33 mouse cellular contexts compared by ENCODE assay signal in genomic region chr3:138105056-138105455, GRCm38 (mm10). TPM values are rescaled to one million over a fixed set of nuclear protein-coding genes. Genes with fewer than 3 reads are reported as not detected.
DNase-seq lines count a peak whose midpoint lies in the region; ATAC-seq lines count a peak whose summit lies in the region.
"Had no signal": no experiment of that assay in that cellular context is flagged by ENCODE, and none has a peak within 500 bp of the region (broad histone marks: within the 10 kb centered on the region; RNA-seq: fewer than 3 reads in every experiment).

No protein-coding gene starts in this region.

- H3K36me3 ChIP-seq in heart, embryonic 16.5 days (ENCODE audit: control insufficient read depth, insufficient read depth), result no peaks in the 10 kb centered on the region
- H3K36me3 ChIP-seq in heart, embryonic 12.5 days, result no peaks in the 10 kb centered on the region
- H3K36me3 ChIP-seq: embryonic facial prominence, embryonic 12.5 days; liver, embryonic 15.5 days; midbrain, embryonic 10.5 days; midbrain, embryonic 15.5 days had no signal

- peak; percentile 7 for DNase-seq in 3T3-L1 (ENCODE audit: low read depth, low spot score)
- peak; percentile 79 for DNase-seq in Muller cell, postnatal 12 days (ENCODE audit: inconsistent ontology term)
- peak; percentile 44 to 46 for DNase-seq in adrenal gland, postnatal 36 days
- DNase-seq in spleen, postnatal 4 days (ENCODE audit: low spot score in 2 of 2), result no peak
- no peak for DNase-seq in left cerebral cortex, postnatal 10 days (ENCODE audit: extremely low spot score in 1 of 2, low spot score in 2 of 2)
- DNase-seq: cerebellum, adult 8-10 months; cerebellum, postnatal 36 days; gastrocnemius, postnatal 14 days; kidney, adult 2 months; kidney, postnatal 4 days; lung, embryonic 14.5 days; lung, postnatal 14 days; spleen, adult 18-20 months; thymus, adult 18-20 months; thymus, postnatal 25 days had no signal

- 42% methylated on average over 5 of the region's 5 CpGs for WGBS in heart, embryonic 16.5 days
- 69% methylated on average over 5 of the region's 5 CpGs for WGBS in heart, embryonic 12.5 days

- peak; percentile 52 for ATAC-seq in heart, embryonic 16.5 days (replicated peaks; ENCODE audit: extremely low read depth, insufficient read depth, low FRiP score)
- ATAC-seq in heart, embryonic 12.5 days (ENCODE audit: insufficient number of reproducible peaks, low FRiP score), result no peak
- ATAC-seq: forebrain, embryonic 16.5 days; midbrain, embryonic 15.5 days had no signal

- intact Hi-C loops in left cerebral cortex, postnatal 10 days (cut with DNase I), result no loop called here

- no peak overlapping the region for H3K9ac ChIP-seq in heart, embryonic 16.5 days (ENCODE audit: low read length)
- H3K9ac ChIP-seq in heart, embryonic 12.5 days, result no peak overlapping the region
- H3K9ac ChIP-seq: embryonic facial prominence, embryonic 12.5 days; hindbrain, embryonic 14.5 days; liver, embryonic 15.5 days; lung, embryonic 14.5 days; midbrain, embryonic 15.5 days had no signal

- H3K27ac ChIP-seq in heart, embryonic 16.5 days (ENCODE audit: low read length), result no peak overlapping the region
- no peak overlapping the region for H3K27ac ChIP-seq in heart, embryonic 12.5 days (ENCODE audit: poor library complexity, severe bottlenecking)
- H3K27ac ChIP-seq: embryonic facial prominence, embryonic 12.5 days; hindbrain, embryonic 14.5 days; liver, embryonic 15.5 days; midbrain, embryonic 10.5 days; midbrain, embryonic 15.5 days; stomach, postnatal 0 days had no signal

- H3K4me2 ChIP-seq in heart, embryonic 16.5 days (ENCODE audit: low read depth, low read length), result no peak overlapping the region
- no peak overlapping the region for H3K4me2 ChIP-seq in heart, embryonic 12.5 days
- H3K4me2 ChIP-seq: embryonic facial prominence, embryonic 12.5 days; hindbrain, embryonic 14.5 days; liver, embryonic 15.5 days; lung, embryonic 14.5 days; midbrain, embryonic 15.5 days had no signal

- H3K4me1 ChIP-seq in heart, embryonic 16.5 days (ENCODE audit: control insufficient read depth, insufficient read depth, low read length), result peaks cover 8% of the 10 kb centered on the region
- no peaks in the 10 kb centered on the region; the same call in 1 of the 2 replicates for H3K4me1 ChIP-seq in heart, embryonic 12.5 days (replicated peaks)
- H3K4me1 ChIP-seq: embryonic facial prominence, embryonic 12.5 days; liver, embryonic 15.5 days; midbrain, embryonic 10.5 days; midbrain, embryonic 15.5 days had no signal

- no peaks in the 10 kb centered on the region for H3K27me3 ChIP-seq in heart, embryonic 16.5 days (ENCODE audit: control insufficient read depth, insufficient read depth, low read length)
- no peaks in the 10 kb centered on the region for H3K27me3 ChIP-seq in heart, embryonic 12.5 days (replicated peaks)
- H3K27me3 ChIP-seq: embryonic facial prominence, embryonic 12.5 days; liver, embryonic 15.5 days; midbrain, embryonic 15.5 days had no signal

- H3K4me3 ChIP-seq in heart, embryonic 16.5 days (ENCODE audit: low read length), result no peak overlapping the region
- no peak overlapping the region for H3K4me3 ChIP-seq in heart, embryonic 12.5 days
- H3K4me3 ChIP-seq: embryonic facial prominence, embryonic 12.5 days; liver, embryonic 15.5 days; midbrain, embryonic 10.5 days; midbrain, embryonic 15.5 days had no signal

- H3K9me3 ChIP-seq in heart, embryonic 16.5 days (replicated peaks; ENCODE audit: control insufficient read depth, low read length), result no peaks in the 10 kb centered on the region
- H3K9me3 ChIP-seq in heart, embryonic 12.5 days (replicated peaks), result no peaks in the 10 kb centered on the region
- H3K9me3 ChIP-seq: embryonic facial prominence, embryonic 12.5 days; liver, embryonic 15.5 days; midbrain, embryonic 10.5 days; midbrain, embryonic 15.5 days had no signal

RNA-seq across cellular contexts. Expression of gene Gm5105, which starts 37.9 kb away (rescaled TPM):
- 0.36 and 0.45 TPM in 2 replicates for polyA plus RNA-seq in heart, embryonic 16.5 days (2015; fragmentation: Nextera tagmentation; extraction: Ambion mirVana)
- 0.27 and 0.73 TPM in 2 replicates for polyA plus RNA-seq in heart, embryonic 12.5 days (2016; fragmentation: Nextera tagmentation; extraction: Ambion mirVana)
- not detected for total RNA-seq in adrenal gland, postnatal 36 days (2021)
- not detected for total RNA-seq in left cerebral cortex, postnatal 10 days (2021)
- total RNA-seq: granulocyte monocyte progenitor cell, adult 5-6 weeks; hematopoietic stem cell, adult 5-6 weeks; liver, adult 2 months; megakaryocyte progenitor cell, adult 5-6 weeks; MEL; neutrophil, adult 5-6 weeks had no signal
- polyA plus RNA-seq: embryonic facial prominence, embryonic 12.5 days; forebrain, embryonic 11.5 days; kidney, adult 2 months; limb, embryonic 11.5 days; liver, adult 2 months; lung, embryonic 14.5 days; midbrain, embryonic 10.5 days; neural tube, embryonic 11.5 days; stomach, postnatal 0 days had no signal

RNA-seq across cellular contexts. Expression of gene Trmt10a, which starts 38.2 kb away (rescaled TPM):
- polyA plus RNA-seq in heart, embryonic 16.5 days (2015; fragmentation: Nextera tagmentation; extraction: Ambion mirVana), result 5.2 and 7.0 TPM in 2 replicates
- polyA plus RNA-seq in heart, embryonic 12.5 days (2016; fragmentation: Nextera tagmentation; extraction: Ambion mirVana), result 12.8 and 14.5 TPM in 2 replicates
- 10 to 100 TPM; 12.9 to 13.1 TPM for total RNA-seq in adrenal gland, postnatal 36 days (2021)
- total RNA-seq in left cerebral cortex, postnatal 10 days (2021), result 1 to 10 TPM; 4.1 to 7.7 TPM

RNA-seq across cellular contexts. Expression of gene Mttp, which starts 39.7 kb away (rescaled TPM):
- polyA plus RNA-seq in heart, embryonic 16.5 days (2015; fragmentation: Nextera tagmentation; extraction: Ambion mirVana), result 6.5 and 7.9 TPM in 2 replicates
- 8.4 and 9.0 TPM in 2 replicates for polyA plus RNA-seq in heart, embryonic 12.5 days (2016; fragmentation: Nextera tagmentation; extraction: Ambion mirVana)
- total RNA-seq in adrenal gland, postnatal 36 days (2021), result 10 to 100 TPM in 1 of 2 experiments, 1 to 10 TPM in 1; 6.5 to 15.9 TPM
- total RNA-seq in left cerebral cortex, postnatal 10 days (2021), result 1 to 10 TPM; 4.4 to 4.9 TPM

RNA-seq across cellular contexts. Expression of gene 1110002E22Rik, which starts 40.2 kb away (rescaled TPM):
- 18.7 and 19.1 TPM in 2 replicates for polyA plus RNA-seq in heart, embryonic 16.5 days (2015; fragmentation: Nextera tagmentation; extraction: Ambion mirVana)
- polyA plus RNA-seq in heart, embryonic 12.5 days (2016; fragmentation: Nextera tagmentation; extraction: Ambion mirVana), result 12.1 and 12.4 TPM in 2 replicates
- total RNA-seq in adrenal gland, postnatal 36 days (2021), result under 1 TPM in 1 of 2 experiments, not detected in 1; 0.10 TPM
- 1 to 10 TPM; 1.7 to 3.9 TPM for total RNA-seq in left cerebral cortex, postnatal 10 days (2021)
- total RNA-seq: granulocyte monocyte progenitor cell, adult 5-6 weeks; megakaryocyte progenitor cell, adult 5-6 weeks had no signal
- polyA plus RNA-seq: forebrain, embryonic 11.5 days; liver, adult 2 months had no signal

Comparison
In these comparisons a context has a peak if more than half of its experiments do, and no peak if none do; other contexts are left out.
1. DNase-seq: peak in 3T3-L1 (single experiment), Muller cell, postnatal 12 days (single experiment) and adrenal gland, postnatal 36 days (2 of 2); none in spleen, postnatal 4 days (0 of 2) and left cerebral cortex, postnatal 10 days (0 of 2).